Mouse (Mus musculus) lung, postnatal 4 days (tissue): ENCODE results near the gene Usp12.

Experiments
- DNase-seq, 2 experiments: peaks; one replicate each; pipeline ENCODE4 v3.0.0; 2021

The Usp12 gene

DNA sequence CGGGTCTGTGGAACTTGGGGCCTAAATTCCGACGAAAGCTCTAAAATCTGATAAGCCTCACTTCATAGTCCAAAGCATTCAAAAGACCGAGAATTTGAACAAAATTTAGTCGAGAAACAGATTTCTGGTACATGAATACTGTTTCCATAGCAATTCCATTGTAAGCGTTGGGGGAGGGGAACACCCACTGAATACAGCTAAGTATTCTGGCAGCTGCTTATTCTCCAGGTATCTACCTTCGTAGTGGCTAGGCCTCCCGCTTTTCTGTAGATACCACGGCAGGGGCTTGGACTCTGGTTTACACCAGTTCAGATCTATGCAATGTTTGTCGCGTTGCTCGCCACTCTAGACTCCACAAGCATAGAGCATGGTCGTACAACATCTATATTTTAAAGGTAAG, 922 bp upstream of the Usp12 start:
- DNase-seq = no peak

DNA sequence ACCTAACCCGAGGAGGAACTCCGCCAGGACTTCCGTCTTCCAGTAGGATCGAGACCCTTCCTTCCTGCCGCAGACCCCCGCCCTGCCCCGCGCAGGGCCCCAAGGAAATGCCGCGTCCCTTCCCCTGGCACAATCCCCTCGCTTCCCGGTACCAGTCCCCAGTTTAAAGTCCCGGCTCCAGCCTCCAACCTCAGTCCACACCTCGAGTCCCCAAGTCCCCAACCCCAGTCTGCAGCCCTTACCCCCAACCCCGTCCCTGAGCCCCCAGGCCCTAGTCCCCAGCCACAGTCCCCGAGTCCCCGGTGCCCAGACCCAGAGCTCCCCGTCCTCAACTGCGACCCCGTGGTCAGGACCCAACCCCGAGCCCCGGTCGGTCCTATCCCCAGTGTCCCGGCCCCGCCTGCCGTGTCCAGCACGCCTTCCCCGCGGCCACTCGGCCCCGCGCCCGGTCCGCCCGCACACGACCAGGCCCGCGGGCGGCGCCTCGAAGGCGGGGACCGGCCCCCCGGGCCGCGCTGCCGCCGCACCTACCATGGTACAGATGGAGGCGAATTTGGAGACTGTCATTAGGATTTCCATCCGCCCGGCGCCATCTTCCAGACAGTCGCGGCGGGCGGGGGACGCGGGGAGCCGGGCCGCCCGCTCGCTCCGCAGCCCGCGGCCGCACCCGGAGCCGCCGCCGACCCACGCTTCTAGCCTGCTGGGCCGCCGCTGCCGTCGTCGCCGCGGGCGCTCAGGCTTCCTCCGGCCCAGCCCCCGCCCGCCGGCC, 538 bp downstream of the Usp12 start:
- peak; percentile 62 for DNase-seq

DNA sequence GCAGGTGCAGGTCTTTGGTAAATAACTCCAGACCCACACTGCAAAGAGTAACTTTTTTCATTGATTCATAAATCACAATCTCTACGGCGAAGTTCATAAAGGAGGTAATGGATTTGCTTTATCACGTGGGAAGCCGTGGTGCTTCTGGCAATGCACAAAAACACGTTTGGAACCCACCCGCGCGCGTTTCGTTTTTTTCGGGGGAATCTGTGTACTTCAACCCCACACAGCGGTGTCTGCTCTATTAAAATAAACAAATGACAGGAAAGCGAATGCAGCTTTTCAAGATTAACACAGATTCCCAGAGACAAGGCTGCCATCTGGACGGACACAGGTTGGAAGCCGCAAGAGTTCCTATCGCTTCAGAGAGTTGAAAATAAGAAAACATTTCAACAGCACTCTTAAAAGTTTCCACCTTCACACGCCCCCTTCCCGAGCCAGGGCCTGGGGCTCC, 1.1 kb downstream of the Usp12 start:
- no peak for DNase-seq

GRCm38 (mm10) chr5:146792140-146792791, 2.5 kb downstream of the Usp12 start:
- no peak for DNase-seq

GRCm38 (mm10) chr5:146790944-146791343, 3.9 kb downstream of the Usp12 start:
- DNase-seq = no peak

DNA sequence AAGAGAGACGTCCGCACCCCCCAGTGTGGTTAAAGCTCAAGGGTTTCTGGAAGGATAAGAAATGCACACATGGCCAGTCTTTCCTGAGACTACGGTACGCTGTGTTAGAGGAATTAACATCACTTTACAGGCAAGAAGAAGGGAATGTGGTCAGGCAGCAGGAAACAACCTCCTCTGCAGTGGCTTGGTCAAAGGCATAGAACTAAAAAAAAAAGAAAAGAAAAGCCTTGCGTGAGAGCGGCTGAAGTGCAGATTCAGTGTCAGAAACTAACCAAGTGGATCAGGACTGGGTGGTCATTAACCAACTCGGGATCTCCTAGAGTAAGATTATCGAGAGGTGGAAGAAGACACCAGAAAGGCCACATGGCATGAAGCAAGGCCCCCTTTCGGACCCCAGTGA, 5.4 kb downstream of the Usp12 start:
- no peak for DNase-seq

GRCm38 (mm10) chr5:146786123-146786522, 8.7 kb downstream of the Usp12 start:
- DNase-seq = no peak

- DNase-seq = no peak
Observed at GRCm38 (mm10) chr5:146783891-146784290, 10.9 kb downstream of the Usp12 start.

DNA sequence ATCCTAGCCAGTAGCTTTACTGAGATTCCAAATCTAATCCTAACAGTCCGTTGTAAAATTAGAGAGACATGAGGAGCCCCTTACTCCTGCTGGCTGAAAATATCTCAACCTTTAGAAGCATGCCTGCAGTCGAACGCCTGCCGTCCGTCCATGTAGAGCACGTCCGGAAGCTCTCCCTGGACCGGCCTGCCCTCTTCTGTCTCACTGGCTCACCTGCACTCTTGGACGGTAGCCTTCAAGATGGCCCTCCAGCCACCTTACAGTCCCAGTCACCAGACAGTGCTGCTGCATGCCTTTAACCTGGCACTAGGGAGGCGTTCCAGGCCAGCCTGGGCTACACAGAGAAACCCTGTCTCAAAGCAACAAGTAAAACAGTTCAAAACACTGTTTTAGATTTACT, 11.5 kb downstream of the Usp12 start:
- DNase-seq = no peak

DNA sequence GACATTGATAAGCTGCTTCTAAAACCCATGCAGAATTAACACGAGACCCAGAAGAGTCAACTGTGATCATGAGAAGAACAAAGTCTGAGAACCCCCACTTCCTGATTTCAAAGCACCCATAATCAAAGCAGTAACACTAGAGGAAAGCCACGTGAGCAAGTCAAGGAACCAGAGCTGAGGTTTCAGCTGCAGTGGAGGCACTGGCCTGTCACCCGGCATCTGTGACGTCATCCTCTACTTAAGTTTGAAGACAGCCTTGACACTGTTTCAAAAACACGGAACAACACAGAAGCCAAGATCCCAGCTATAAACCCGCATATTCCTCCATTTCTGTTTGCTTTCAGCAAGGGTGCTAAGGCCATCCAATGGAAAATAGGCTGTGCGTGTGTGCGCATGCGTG, 13.1 kb downstream of the Usp12 start:
- no peak for DNase-seq

GRCm38 (mm10) chr5:146779931-146780330, 14.9 kb downstream of the Usp12 start:
- peak; percentile 41 to 79 for DNase-seq

DNA sequence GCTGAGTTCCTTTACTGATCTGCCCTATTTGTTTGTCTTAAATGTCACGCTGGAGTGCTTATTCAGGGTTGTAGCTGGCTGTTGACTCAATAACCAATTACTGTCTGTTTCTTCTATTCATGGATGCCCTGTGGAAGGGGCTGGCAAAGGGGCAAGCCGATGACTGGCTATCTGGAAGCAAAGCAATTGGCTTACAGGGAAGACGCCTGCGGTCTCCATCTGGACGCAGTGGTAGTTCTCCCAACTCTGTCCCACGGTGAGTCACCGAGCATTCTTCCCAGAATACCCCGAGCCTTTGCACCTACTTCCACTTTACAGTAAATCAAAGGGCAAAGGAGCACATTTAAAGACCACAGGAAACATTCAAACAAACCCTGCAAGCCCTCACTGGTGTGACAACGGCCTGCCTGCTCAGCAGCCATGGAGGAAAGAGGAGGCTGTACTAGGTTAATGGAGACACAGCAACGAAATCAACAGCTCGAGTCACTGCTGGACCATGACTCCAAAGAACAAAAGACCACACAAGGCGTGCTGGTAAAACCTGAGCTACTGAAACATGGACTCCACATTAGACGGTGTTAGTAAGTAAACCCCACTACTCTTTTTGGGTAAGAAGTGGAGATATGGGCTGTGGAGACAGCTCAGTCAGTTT, 17.7 kb downstream of the Usp12 start:
- no peak for DNase-seq

GRCm38 (mm10) chr5:146771982-146772381, 22.8 kb downstream of the Usp12 start:
- peak; percentile 36 to 38 for DNase-seq

DNA sequence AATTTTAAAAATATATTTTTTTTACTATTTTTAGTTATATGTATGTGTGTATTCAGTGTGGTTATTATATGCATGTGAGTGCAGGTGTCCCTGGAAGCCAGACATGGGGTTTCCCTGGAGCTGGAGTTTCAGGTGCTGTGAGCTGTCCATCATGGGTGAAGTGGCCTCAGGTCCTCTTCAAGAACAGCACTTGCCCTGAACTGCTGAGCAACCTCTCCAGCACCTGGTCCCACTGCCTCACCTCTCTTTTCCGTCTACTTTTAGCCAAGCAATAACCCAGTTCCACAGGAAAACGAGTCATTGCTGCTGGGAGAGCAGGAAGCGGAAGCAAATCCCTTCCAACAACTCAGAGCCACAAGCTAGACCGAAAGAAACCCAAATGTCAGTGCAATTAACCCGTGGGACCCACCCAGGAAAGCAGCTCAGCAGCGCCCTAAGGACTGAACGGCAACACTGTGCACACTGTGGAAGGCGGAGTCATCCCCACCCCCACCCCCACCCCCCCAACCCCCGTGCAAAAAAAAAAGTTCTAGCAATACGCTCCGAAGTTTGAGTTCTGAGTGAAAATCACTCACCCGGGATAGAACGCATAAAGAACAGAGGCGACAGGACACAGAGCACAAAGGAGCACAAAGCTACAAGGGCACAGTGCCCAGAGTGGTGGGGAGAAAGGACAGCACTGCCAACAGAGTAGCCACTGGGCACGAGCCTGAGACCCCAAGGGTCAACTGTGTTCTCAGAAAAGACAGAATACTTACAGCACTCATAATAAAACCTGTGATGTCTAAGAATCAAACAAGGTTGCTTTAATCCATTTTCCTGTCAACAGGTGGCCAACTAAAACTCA, 24.6 kb downstream of the Usp12 start:
- DNase-seq = peak in 1 of 2 experiments; percentile 48

DNA sequence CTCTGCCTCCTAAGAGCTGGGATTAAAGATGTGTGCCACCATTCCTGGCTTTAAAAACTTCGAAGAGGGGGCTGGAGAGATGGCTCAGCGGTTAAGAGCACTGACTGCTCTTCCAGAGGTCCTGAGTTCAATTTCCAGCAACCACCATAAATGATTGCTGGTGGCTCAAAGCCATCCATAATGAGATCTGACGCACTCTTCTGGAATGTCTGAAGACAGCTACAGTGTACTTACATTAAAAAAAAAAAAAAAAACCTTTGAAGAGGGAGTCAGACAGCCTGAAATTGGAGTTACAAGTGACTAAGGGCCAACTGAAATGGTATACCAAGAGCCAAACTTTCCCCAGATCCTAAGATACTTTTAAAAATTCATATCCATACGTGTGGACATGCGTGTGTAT, 29.0 kb downstream of the Usp12 start:
- no peak for DNase-seq

DNA sequence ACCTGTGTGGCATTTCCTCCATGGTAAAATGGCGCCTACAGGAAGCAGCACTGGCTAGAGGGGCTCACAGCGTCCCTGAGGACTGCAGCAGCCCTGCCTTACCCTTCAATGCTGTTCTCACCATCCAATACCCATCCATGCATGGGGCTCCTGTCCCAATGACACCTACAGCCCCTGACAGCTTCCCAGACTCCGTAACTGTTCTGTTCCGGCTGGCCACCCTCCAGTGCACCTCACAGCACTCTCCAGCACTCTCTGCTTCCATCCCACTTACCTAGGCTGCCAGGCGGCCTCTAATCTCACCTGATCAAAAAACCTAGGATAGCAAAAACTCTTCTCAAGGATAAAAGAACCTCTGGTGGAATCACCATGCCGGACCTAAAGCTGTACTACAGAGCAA, 35.6 kb downstream of the Usp12 start:
- no peak for DNase-seq

- DNase-seq = no peak
Observed at GRCm38 (mm10) chr5:146757921-146758320, 36.9 kb downstream of the Usp12 start.

GRCm38 (mm10) chr5:146757316-146757715, 37.5 kb downstream of the Usp12 start:
- DNase-seq = no peak

DNA sequence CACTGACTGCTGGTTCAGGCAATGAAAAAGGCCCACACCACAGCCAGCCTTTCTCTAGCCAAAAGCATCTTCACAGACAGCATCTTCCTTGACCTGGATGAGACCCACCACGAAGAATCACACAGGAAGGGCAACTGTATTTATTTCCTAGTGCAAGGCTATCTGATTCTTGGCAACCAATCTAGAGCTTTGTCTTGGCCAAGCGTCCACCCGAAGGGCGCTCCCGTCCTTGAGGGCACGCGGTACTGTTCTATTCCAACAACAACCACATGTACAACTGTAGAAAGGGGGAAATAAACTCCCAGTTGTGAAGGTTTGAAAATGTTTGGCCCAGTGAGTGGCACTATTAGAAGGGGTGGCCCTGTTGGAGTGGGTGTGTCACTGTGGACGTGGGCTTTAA, 41.6 kb downstream of the Usp12 start:
- DNase-seq = no peak

DNA sequence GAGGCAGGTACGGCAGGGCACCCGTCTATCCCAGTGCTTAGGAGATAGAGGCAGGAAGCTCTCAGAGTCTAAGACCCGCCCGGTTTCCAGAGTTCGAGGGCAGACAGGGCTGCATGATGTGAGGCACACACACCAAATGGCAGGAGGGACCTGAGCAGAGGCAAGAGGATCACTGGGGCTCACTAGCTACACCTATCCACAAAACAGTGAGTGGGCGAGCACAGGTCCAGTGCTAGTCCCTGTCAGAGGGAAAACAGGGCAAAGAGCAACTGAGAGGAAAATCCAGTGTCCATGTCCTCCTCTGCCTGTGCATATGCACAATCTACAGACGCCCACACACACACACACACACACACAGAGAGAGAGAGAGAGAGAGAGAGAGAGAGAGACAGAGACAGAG, 43.8 kb downstream of the Usp12 start:
- DNase-seq = no peak

- DNase-seq = no peak
Observed at GRCm38 (mm10) chr5:146750273-146750672, 44.5 kb downstream of the Usp12 start.

DNA sequence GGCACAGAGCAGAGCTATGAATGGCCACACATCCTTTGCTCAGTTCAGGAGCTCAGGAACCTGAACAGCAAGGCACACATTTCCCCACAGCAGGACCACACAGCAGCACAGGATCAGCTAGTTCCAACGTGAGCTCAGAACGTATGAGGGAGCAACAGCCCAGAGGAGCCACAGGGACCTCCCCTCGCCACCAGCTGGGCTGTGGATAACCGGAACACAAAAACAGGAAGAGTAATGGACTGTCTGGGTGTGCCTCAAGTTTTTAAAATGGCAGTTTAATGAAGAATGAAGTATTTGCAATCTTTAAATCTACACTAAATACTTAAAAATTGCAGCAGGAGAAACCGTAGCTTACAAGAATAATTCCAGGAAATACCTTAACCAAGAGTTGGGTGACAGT, 44.9 kb downstream of the Usp12 start:
- no peak for DNase-seq

- no peak for DNase-seq
Observed at GRCm38 (mm10) chr5:146736970-146737495, 57.8 kb downstream of the Usp12 start.
